Mouse (Mus musculus): ENCODE results near the gene Txlna. TPM values are rescaled to one million over a fixed set of nuclear protein-coding genes. Genes with fewer than 3 reads are reported as not detected.

Txlna gene
- total and polyA plus RNA-seq, 3 experiments = 51.8 to 64.7 (median 52.2) TPM

DNA sequence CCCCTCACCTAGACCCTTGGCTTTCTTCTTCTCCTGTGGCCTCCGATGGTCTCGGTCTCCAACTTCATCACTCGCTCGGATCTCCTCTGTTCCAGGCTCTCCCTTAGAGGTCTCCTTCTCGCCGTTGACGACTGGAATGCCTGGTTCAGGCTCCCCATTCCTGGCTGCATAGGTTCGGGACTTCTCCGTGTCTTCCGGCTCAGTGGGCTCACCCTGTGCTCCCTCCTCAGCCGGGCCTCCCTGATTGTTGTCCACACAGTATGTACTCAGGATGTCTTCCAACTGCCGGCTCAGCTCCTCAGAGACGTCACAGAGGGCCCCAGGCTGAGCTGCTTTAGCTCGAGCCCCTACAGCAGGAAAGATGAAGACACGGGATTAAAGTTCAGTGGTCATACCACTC lies 1.6 kb downstream of the Txlna start:
- dilution Hi-C loops (cut with MboI; ENCODE audit: extremely low pct_ligation_motif_present, extremely low pct_unique_long_range_greater_than_20kb, low sequenced_read_pairs) (no loop called here), in situ Hi-C loops (cut with MboI; ENCODE audit: low pct_ligation_motif_present, low pct_unique_long_range_greater_than_20kb, low sequenced_read_pairs) (no loop called here)
- Histone ChIP-seq H3K79me2 (replicated peaks; ENCODE audit: control insufficient read depth, extremely low read depth, insufficient read depth, poor library complexity, severe bottlenecking) (peaks cover 28% of the 10 kb centered on the region), H3K9me3 (replicated peaks; ENCODE audit: low read length) (no peaks in the 10 kb centered on the region), H3K27me3 (replicated peaks) (no peaks in the 10 kb centered on the region), H3K4me2 (ENCODE audit: insufficient read depth, low read depth, poor library complexity, severe bottlenecking) (0 out of 2 replicates have a peak overlapping the region, but pooled peaks have one; percentile 1), H3K4me3 (replicated peaks in 1 of 3; ENCODE audit: low read depth in 2 of 3, low read length in 2 of 3, poor library complexity in 1 of 3) (peak overlapping the region in 1 of 3 experiments; percentile 61), H3K4me1 (ENCODE audit: control insufficient read depth in 1 of 2, insufficient read depth in 2 of 2) (peaks cover 4 to 32% of the 10 kb centered on the region in 2 experiments), H3K27ac (ENCODE audit: insufficient read depth, low read depth) (no peak overlapping the region), H3K36me3 (replicated peaks in 1 of 2; ENCODE audit: control insufficient read depth in 1 of 2, insufficient read depth in 1 of 2, low read length in 1 of 2) (peaks cover 44 to 66% of the 10 kb centered on the region in 2 experiments), H3K9ac (ENCODE audit: insufficient read depth, low read depth) (peak overlapping the region; percentile 95; the same call in 1 of the 2 replicates)
- DNase-seq (ENCODE audit: extremely low read depth) = no peak
- TF ChIP-seq TBP (conservative IDR thresholded peaks at IDR 0.05; ENCODE audit: low read depth, low read length) = no peak

DNA sequence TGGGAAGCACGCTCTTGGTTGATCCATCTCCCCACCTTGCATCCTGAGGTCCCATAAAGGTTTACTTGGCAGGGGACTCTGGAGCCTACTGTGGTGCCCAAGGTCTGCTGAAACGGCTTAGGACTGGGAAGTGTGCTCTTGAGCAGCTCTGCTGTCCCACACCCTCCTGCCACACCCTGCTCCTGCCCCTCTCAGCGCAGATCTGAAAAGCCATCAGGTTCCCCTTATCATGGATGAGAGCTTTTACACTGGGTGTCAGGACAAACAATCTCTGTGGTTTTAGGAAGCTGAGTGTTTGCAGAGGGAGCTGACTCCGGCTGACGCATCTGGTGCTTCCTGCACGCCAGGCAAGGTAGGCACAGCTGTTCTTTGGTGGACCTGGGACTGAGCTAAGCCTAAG lies 7.0 kb downstream of the Txlna start:
- no peak for DNase-seq (ENCODE audit: extremely low read depth)
- no peak overlapping the region for H3K4me2 ChIP-seq (ENCODE audit: insufficient read depth, low read depth, poor library complexity, severe bottlenecking)
- H3K36me3 ChIP-seq (replicated peaks in 1 of 2; ENCODE audit: control insufficient read depth in 1 of 2, insufficient read depth in 1 of 2, low read length in 1 of 2) = peaks cover 85 to 93% of the 10 kb centered on the region in 2 experiments
- no peak overlapping the region for H3K9ac ChIP-seq (ENCODE audit: insufficient read depth, low read depth)
- no peak overlapping the region for H3K4me3 ChIP-seq (replicated peaks in 1 of 3; ENCODE audit: low read depth in 2 of 3, low read length in 2 of 3, poor library complexity in 1 of 3)
- no peak overlapping the region for H3K27ac ChIP-seq (ENCODE audit: insufficient read depth, low read depth)
- no peaks in the 10 kb centered on the region for H3K27me3 ChIP-seq (replicated peaks)
- dilution Hi-C loops (cut with MboI; ENCODE audit: extremely low pct_ligation_motif_present, extremely low pct_unique_long_range_greater_than_20kb, low sequenced_read_pairs) = no loop called here
- no peaks in the 10 kb centered on the region for H3K9me3 ChIP-seq (replicated peaks; ENCODE audit: low read length)
- no peak for TF ChIP-seq MYC (IDR thresholded peaks at IDR 0.05; ENCODE audit: low read depth, low read length)
- no peak for TF ChIP-seq POLR2A (IDR thresholded peaks at IDR 0.05; ENCODE audit: low read depth, low read length)
- TF ChIP-seq CHD1 (IDR thresholded peaks at IDR 0.05; ENCODE audit: low read depth, low read length) = no peak
- in situ Hi-C loops (cut with MboI; ENCODE audit: low pct_ligation_motif_present, low pct_unique_long_range_greater_than_20kb, low sequenced_read_pairs) = no loop called here
- H3K79me2 ChIP-seq (replicated peaks; ENCODE audit: control insufficient read depth, extremely low read depth, insufficient read depth, poor library complexity, severe bottlenecking) = peaks cover 13% of the 10 kb centered on the region
- peaks cover 0 to 15% of the 10 kb centered on the region in 2 experiments; a peak in 2 of 4 replicates for H3K4me1 ChIP-seq (ENCODE audit: control insufficient read depth in 1 of 2, insufficient read depth in 2 of 2)

DNA sequence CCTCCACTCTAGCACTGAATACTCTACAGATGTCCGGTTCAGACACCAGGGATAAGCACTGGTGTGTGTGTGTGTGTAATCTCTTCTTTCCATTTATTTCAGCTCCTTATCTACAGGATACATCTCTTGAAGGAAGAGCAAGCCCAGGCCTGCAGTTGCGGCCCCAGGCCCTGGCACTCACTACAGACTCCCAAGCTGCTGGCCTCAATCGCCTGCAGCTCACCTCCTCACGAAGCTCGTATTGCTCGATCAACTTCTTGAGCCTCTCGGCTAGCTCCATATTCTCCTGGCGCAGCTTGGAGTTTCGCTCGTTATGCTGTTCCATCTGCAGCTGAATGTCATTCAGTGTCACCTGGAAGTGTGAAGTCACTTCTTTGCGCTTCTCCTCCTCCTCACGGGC lies 9.0 kb downstream of the Txlna start:
- no peak overlapping the region for H3K27ac ChIP-seq (ENCODE audit: insufficient read depth, low read depth)
- no peaks in the 10 kb centered on the region for H3K27me3 ChIP-seq (replicated peaks)
- TF ChIP-seq POLR2AphosphoS2 (IDR thresholded peaks at IDR 0.05; ENCODE audit: low read depth, low read length) (no peak), SIN3A (IDR thresholded peaks at IDR 0.05; ENCODE audit: low read length) (no peak), KAT2A (IDR thresholded peaks at IDR 0.05; ENCODE audit: insufficient replicate concordance, low read length) (no peak), ELF1 (IDR thresholded peaks at IDR 0.05; ENCODE audit: low read depth, low read length) (no peak), NRF1 (IDR thresholded peaks at IDR 0.05; ENCODE audit: low read depth, low read length) (no peak), CTCF (conservative IDR thresholded peaks at IDR 0.05 in 1 of 2, IDR thresholded peaks at IDR 0.05 in 1 of 2; ENCODE audit: low read depth in 2 of 2, low read length in 2 of 2) (no peak), MAZ (IDR thresholded peaks at IDR 0.05; ENCODE audit: low read depth, low read length) (no peak), MYC (IDR thresholded peaks at IDR 0.05; ENCODE audit: low read depth, low read length) (no peak), RAD21 (IDR thresholded peaks at IDR 0.05; ENCODE audit: low read depth, low read length) (no peak), JUND (conservative IDR thresholded peaks at IDR 0.05; ENCODE audit: low read depth, low read length) (no peak), CHD2 (IDR thresholded peaks at IDR 0.05; ENCODE audit: low read length) (no peak), ETS1 (conservative IDR thresholded peaks at IDR 0.05; ENCODE audit: low read depth, low read length) (no peak)
- in situ Hi-C loops (cut with MboI; ENCODE audit: low pct_ligation_motif_present, low pct_unique_long_range_greater_than_20kb, low sequenced_read_pairs) (no loop called here), dilution Hi-C loops (cut with MboI; ENCODE audit: extremely low pct_ligation_motif_present, extremely low pct_unique_long_range_greater_than_20kb, low sequenced_read_pairs) (no loop called here)
- no peaks in the 10 kb centered on the region for H3K9me3 ChIP-seq (replicated peaks; ENCODE audit: low read length)
- H3K4me1 ChIP-seq (ENCODE audit: control insufficient read depth in 1 of 2, insufficient read depth in 2 of 2) = no peaks in the 10 kb centered on the region; a peak in 1 of 4 replicates
- H3K4me2 ChIP-seq (ENCODE audit: insufficient read depth, low read depth, poor library complexity, severe bottlenecking) = no peak overlapping the region
- no peak for DNase-seq (ENCODE audit: extremely low read depth)
- no peak overlapping the region for H3K9ac ChIP-seq (ENCODE audit: insufficient read depth, low read depth)
- peaks cover 3% of the 10 kb centered on the region; the same call in 1 of the 2 replicates for H3K79me2 ChIP-seq (replicated peaks; ENCODE audit: control insufficient read depth, extremely low read depth, insufficient read depth, poor library complexity, severe bottlenecking)
- H3K4me3 ChIP-seq (replicated peaks in 1 of 3; ENCODE audit: low read depth in 2 of 3, low read length in 2 of 3, poor library complexity in 1 of 3) = no peak overlapping the region
- peaks cover 83 to 97% of the 10 kb centered on the region in 2 experiments for H3K36me3 ChIP-seq (replicated peaks in 1 of 2; ENCODE audit: control insufficient read depth in 1 of 2, insufficient read depth in 1 of 2, low read length in 1 of 2)

Measured in CH12.LX (cell line).